Mouse (Mus musculus) neural tube, embryonic 15.5 days (tissue): ENCODE data around the gene Zranb3. TPM values are rescaled to one million over a fixed set of nuclear protein-coding genes. Genes with fewer than 3 reads are reported as not detected.

Experiments
- ATAC-seq: fragments of 200-750 bp; cut with Nextera tagmentation; 2 replicates; pipeline ENCODE4 v1.8.0; 2017; ENCODE audit warnings: mild to moderate bottlenecking, moderate TSS enrichment, moderate library complexity; ENCODE audit not compliant: low FRiP score
- H3K27ac ChIP-seq: fragments of 300-500 bp; sonication (generic); replicated peaks from 2 replicates; pipeline ENCODE4 v1.5.1; 2015; ENCODE audit warnings: mild to moderate bottlenecking, inconsistent platforms
- H3K27me3 ChIP-seq: fragments of 300-500 bp; sonication (generic); replicated peaks from 2 replicates; pipeline ENCODE4 v1.6.1; 2015; ENCODE audit warnings: inconsistent platforms
- H3K36me3 ChIP-seq: fragments of 300-500 bp; sonication (generic); 2 replicates; pipeline ENCODE4 v1.6.1; 2015; ENCODE audit warnings: inconsistent platforms
- H3K4me1 ChIP-seq: fragments of 300-500 bp; sonication (generic); 2 replicates; pipeline ENCODE4 v1.6.1; 2015; ENCODE audit warnings: inconsistent platforms
- H3K4me2 ChIP-seq: fragments of 300-500 bp; sonication (generic); 2 replicates; pipeline ENCODE4 v1.6.1; 2015; ENCODE audit warnings: inconsistent platforms, mild to moderate bottlenecking, moderate library complexity
- H3K4me3 ChIP-seq: fragments of 300-500 bp; sonication (generic); replicated peaks from 2 replicates; pipeline ENCODE4 v1.5.1; 2015; ENCODE audit warnings: mild to moderate bottlenecking, inconsistent platforms
- H3K9ac ChIP-seq: fragments of 300-500 bp; sonication (generic); replicated peaks from 2 replicates; pipeline ENCODE4 v1.6.1; 2015; ENCODE audit warnings: mild to moderate bottlenecking, inconsistent platforms
- H3K9me3 ChIP-seq: fragments of 300-500 bp; sonication (generic); replicated peaks from 2 replicates; pipeline ENCODE4 v1.6.1; 2016; ENCODE audit warnings: inconsistent platforms
- WGBS: fragments of 180-500 bp; shearing (Covaris S2); methylation state at CpG from one replicate; pipeline ENCODE4 v1.1.7; 2015; ENCODE audit warnings: mixed read lengths; 5-methylcytosine and 5-hydroxymethylcytosine counted together
- polyA plus RNA-seq: library from polyadenylated mRNA; unstranded; fragments of >200 nt; fragmentation: Nextera tagmentation; extraction: Ambion mirVana; gene quantifications from 2 replicates; pipeline ENCODE4 v1.2.1, GENCODE M21; 2015

Zranb3 gene
- polyA plus RNA-seq, 1 experiment from 2014 or later: 4.1 TPM

GRCm38 (mm10) chr1:128057269-128057668 lies 45.6 kb downstream of the Zranb3 start:
- WGBS: 98% methylated on average over 4 of the region's 4 CpGs
- H3K4me1 ChIP-seq: no peaks in the 10 kb centered on the region
- H3K4me3 ChIP-seq: no peak overlapping the region
- H3K4me2 ChIP-seq: no peak overlapping the region
- H3K36me3 ChIP-seq: no peaks in the 10 kb centered on the region
- H3K27me3 ChIP-seq: no peaks in the 10 kb centered on the region
- no peak for ATAC-seq
- no peaks in the 10 kb centered on the region for H3K9me3 ChIP-seq
- H3K9ac ChIP-seq: no peak overlapping the region
- no peak overlapping the region for H3K27ac ChIP-seq

- no peak overlapping the region for H3K4me2 ChIP-seq
- no peaks in the 10 kb centered on the region for H3K36me3 ChIP-seq
- H3K4me1 ChIP-seq: no peaks in the 10 kb centered on the region
- no peaks in the 10 kb centered on the region for H3K27me3 ChIP-seq
- no peaks in the 10 kb centered on the region for H3K9me3 ChIP-seq
- no peak for ATAC-seq
- 95% methylated on average over 7 of the region's 7 CpGs for WGBS
- no peak overlapping the region for H3K9ac ChIP-seq
- H3K4me3 ChIP-seq: no peak overlapping the region
- no peak overlapping the region for H3K27ac ChIP-seq
These were observed 55.9 kb downstream of the Zranb3 start for GRCm38 (mm10) chr1:128046920-128047319.

- Histone ChIP-seq H3K4me2 (no peak overlapping the region), H3K27me3 (no peaks in the 10 kb centered on the region), H3K4me1 (no peaks in the 10 kb centered on the region), H3K9me3 (no peaks in the 10 kb centered on the region), H3K4me3 (no peak overlapping the region), H3K36me3 (no peaks in the 10 kb centered on the region), H3K27ac (no peak overlapping the region), H3K9ac (no peak overlapping the region)
- 95% methylated on average over 2 of the region's 2 CpGs for WGBS
- ATAC-seq: no peak
These were observed 56.4 kb downstream of the Zranb3 start for GRCm38 (mm10) chr1:128046455-128046854.

DNA sequence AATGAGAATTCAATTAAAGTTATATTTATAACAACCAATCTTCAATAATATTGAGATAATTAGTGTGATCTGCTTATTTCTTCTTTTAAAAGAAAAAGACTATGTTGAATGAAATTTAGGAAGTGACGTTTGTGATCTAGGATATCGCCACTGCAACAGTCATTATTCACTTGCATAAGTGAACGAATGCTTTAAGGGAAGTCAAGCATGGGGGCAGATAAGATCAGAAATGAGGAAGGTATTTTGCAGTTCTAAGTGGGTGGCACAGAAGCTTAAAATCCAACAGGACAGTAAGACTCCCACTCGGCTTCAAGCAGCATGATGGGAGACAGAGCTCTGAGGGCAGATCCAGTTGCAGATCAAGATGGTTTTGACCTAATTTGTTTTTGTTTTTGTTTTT lies 58.7 kb downstream of the Zranb3 start:
- WGBS: 94% methylated on average over 4 of the region's 4 CpGs
- H3K27ac ChIP-seq: no peak overlapping the region
- H3K9ac ChIP-seq: no peak overlapping the region
- no peaks in the 10 kb centered on the region for H3K36me3 ChIP-seq
- no peak overlapping the region for H3K4me3 ChIP-seq
- H3K27me3 ChIP-seq: no peaks in the 10 kb centered on the region
- no peaks in the 10 kb centered on the region for H3K9me3 ChIP-seq
- H3K4me1 ChIP-seq: no peaks in the 10 kb centered on the region
- ATAC-seq: no peak
- H3K4me2 ChIP-seq: no peak overlapping the region

GRCm38 (mm10) chr1:128036296-128036695 lies 66.6 kb downstream of the Zranb3 start:
- no peak for ATAC-seq
- H3K9ac ChIP-seq: no peak overlapping the region
- H3K4me3 ChIP-seq: no peak overlapping the region
- no peak overlapping the region for H3K27ac ChIP-seq
- H3K9me3 ChIP-seq: no peaks in the 10 kb centered on the region
- no peak overlapping the region for H3K4me2 ChIP-seq
- H3K4me1 ChIP-seq: no peaks in the 10 kb centered on the region
- no peaks in the 10 kb centered on the region for H3K27me3 ChIP-seq
- H3K36me3 ChIP-seq: no peaks in the 10 kb centered on the region
- WGBS: 89% methylated on average over 6 of the region's 6 CpGs

- Histone ChIP-seq H3K27me3 (no peaks in the 10 kb centered on the region), H3K9ac (no peak overlapping the region), H3K4me3 (no peak overlapping the region), H3K27ac (no peak overlapping the region), H3K4me2 (no peak overlapping the region), H3K36me3 (no peaks in the 10 kb centered on the region), H3K9me3 (no peaks in the 10 kb centered on the region), H3K4me1 (no peaks in the 10 kb centered on the region)
- ATAC-seq: no peak
- WGBS: 95% methylated on average over 1 of the region's 1 CpGs
These were observed 70.7 kb downstream of the Zranb3 start for GRCm38 (mm10) chr1:128032123-128032522.

GRCm38 (mm10) chr1:128031524-128031923 lies 71.3 kb downstream of the Zranb3 start:
- Histone ChIP-seq H3K27ac (no peak overlapping the region), H3K27me3 (no peaks in the 10 kb centered on the region), H3K9me3 (no peaks in the 10 kb centered on the region), H3K36me3 (no peaks in the 10 kb centered on the region), H3K4me2 (no peak overlapping the region), H3K4me3 (no peak overlapping the region), H3K4me1 (no peaks in the 10 kb centered on the region), H3K9ac (no peak overlapping the region)
- WGBS: 93% methylated on average over 2 of the region's 2 CpGs
- no peak for ATAC-seq

DNA sequence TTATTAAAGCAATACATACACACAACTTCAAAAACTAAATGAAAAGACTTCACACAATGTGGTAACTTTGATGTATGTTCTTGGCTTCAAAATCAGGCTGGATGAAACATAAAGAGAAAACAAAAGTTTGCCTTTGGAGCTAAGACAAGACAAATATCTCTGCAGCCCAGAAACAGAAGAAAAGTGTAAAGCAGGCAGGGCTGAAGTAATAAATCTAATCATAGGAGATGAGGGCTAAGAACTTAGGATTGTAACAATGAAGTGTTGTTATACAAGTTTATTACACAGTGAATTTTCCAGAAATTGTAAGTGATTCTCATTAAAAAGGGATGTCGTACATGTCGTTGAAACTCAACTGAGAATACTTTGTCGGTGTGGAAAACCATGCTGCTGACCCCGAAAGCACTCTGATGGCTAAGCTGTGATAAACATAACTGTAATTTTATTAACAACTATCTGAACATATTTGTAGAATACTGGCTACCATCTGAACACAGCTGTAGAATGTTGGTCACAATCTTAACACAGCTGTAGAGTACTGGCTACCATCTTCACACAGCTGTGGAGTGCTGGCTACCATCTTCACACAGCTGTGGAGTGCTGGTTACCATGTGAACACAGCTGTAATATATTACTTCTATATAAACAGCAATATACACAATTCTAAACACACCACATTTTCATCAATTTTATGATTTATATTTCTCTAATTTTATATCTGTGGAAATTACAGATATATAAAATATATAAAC lies 78.3 kb downstream of the Zranb3 start:
- Histone ChIP-seq H3K4me3 (no peak overlapping the region), H3K9me3 (no peaks in the 10 kb centered on the region), H3K9ac (no peak overlapping the region), H3K27ac (no peak overlapping the region), H3K4me2 (no peak overlapping the region), H3K4me1 (no peaks in the 10 kb centered on the region), H3K27me3 (no peaks in the 10 kb centered on the region), H3K36me3 (no peaks in the 10 kb centered on the region)
- 85% methylated on average over 4 of the region's 4 CpGs for WGBS
- ATAC-seq: no peak

DNA sequence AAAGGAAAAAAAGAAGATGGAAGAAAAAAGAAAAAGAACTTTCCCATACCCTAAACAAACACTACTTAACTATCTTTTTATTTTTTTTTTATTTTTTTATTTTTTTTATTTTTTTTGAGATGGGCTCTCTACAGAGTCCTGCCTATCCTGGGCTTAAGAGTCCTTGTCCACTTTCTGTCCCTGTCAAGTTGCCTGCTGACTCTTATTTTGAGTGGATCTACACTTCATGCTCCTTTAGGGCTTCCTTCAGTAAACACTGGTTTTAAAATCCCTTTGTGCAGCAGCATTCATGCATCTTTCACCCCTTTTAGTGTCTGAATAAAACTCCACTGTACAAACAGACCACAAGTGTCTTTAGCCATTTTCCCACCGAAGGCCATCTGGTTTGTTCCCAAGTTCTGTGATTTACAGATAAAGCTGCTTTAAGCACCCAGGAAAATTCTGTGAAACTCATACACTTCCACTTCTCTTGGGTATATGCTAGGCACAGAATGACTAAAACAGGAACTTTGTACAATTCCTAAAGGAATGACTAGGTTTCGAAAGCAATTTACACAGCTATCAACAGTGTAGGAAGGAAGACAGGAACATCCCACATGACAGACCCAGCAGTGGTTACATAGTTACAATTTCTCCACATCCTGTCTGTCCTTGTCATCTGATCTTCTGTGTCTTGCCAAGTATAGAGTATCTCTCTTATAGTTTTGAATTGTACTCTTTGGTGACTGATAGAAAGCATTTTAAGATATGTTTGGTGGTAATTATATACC lies 82.7 kb downstream of the Zranb3 start:
- H3K27ac ChIP-seq: no peak overlapping the region
- 32% methylated on average over 2 of the region's 2 CpGs for WGBS

DNA sequence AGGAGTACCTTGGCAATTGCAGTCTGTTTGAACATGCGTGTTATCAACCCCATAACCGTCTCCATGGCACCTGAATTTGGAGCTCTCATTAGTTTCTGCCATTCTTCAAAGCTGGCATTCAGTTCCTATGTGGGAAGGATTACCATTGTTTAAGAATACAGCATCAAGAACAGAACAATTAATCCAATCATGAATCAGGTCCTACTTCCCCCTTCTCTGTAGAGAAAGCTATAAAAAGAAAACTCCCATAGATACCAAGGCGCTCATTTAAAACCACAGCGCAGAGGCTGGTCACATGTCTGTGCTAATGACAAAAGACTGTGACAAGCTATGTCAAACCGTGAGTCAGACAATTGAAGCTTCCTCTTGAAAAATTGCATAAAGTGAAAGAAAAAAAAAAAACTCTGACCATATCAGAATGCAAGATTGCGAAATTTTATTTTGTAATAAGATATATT lies 86.8 kb downstream of the Zranb3 start:
- no peak overlapping the region for H3K4me3 ChIP-seq
- H3K27me3 ChIP-seq: no peaks in the 10 kb centered on the region
- no peaks in the 10 kb centered on the region for H3K36me3 ChIP-seq
- ATAC-seq: no peak
- WGBS: 49% methylated on average over 6 of the region's 6 CpGs
- H3K4me1 ChIP-seq: no peaks in the 10 kb centered on the region
- H3K9ac ChIP-seq: no peak overlapping the region
- no peaks in the 10 kb centered on the region for H3K9me3 ChIP-seq
- H3K4me2 ChIP-seq: no peak overlapping the region
- H3K27ac ChIP-seq: no peak overlapping the region

More for the DNA sequence above, 82.7 kb downstream of the Zranb3 start:
- Histone ChIP-seq H3K9ac (no peak overlapping the region), H3K4me2 (no peak overlapping the region), H3K9me3 (no peaks in the 10 kb centered on the region), H3K27me3 (no peaks in the 10 kb centered on the region), H3K4me3 (no peak overlapping the region), H3K36me3 (no peaks in the 10 kb centered on the region), H3K4me1 (no peaks in the 10 kb centered on the region)
- no peak for ATAC-seq

DNA sequence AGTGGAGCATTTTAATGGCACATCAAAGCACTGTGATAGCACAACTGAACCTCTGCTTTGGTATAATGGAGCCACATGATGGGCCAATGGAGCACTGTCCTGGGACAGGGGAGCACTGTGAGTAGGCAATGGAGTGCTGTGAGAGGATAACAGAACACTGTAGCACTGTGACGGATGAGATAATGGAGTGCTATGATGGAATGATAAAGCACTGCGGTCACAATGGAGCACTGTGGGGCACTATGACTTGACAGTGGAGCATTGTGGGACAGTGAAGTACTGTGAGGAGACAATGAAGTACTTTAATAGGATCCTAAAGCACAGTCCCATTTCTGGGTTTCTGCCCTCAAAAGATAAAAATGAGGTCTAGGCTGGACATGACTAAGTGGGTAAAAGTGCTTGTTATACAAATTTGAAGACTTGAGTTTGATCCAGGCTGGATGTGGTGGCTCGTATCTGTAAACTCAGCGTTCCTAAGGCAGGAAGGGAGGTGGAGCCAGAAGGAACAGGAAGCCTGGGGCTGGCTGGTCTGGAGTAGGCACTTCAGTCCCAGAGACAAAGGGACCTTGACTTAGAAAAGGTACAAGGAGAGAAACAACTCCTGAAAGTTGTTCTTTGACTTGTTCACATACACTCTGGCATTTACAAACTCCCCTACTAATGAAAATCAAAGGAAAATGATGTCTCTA lies 89.0 kb downstream of the Zranb3 start:
- WGBS: 83% methylated on average over 4 of the region's 4 CpGs
- ATAC-seq: no peak
- H3K27ac ChIP-seq: no peak overlapping the region

More for the DNA sequence above, 89.0 kb downstream of the Zranb3 start:
- Histone ChIP-seq H3K36me3 (no peaks in the 10 kb centered on the region), H3K27me3 (no peaks in the 10 kb centered on the region), H3K4me2 (no peak overlapping the region), H3K4me1 (no peaks in the 10 kb centered on the region), H3K9ac (no peak overlapping the region), H3K4me3 (no peak overlapping the region), H3K9me3 (no peaks in the 10 kb centered on the region)
